Mouse (Mus musculus): ENCODE measurements at regions not wholly inside any gene's neighbourhood (a gene's known extent, or its start where the extent isn't known, plus 50 kb on each side); places are given as distances from the start of the nearest gene placed in this dataset.
"Not testable (repeated sequence)": the region's sequence is repeated elsewhere in the genome, so short reads cannot be mapped to it uniquely, and the experiment has no call there.

- ATAC-seq (replicated peaks), result no peak
- WGBS, result 91% methylated on average over 2 of the region's 2 CpGs
- Histone ChIP-seq H3K27ac (no peak overlapping the region), H3K9ac (no peak overlapping the region), H3K4me2 (no peak overlapping the region), H3K4me3 (no peak overlapping the region), H3K9me3 (no peaks in the 10 kb centered on the region), H3K4me1 (no peaks in the 10 kb centered on the region), H3K27me3 (replicated peaks) (no peaks in the 10 kb centered on the region), H3K36me3 (replicated peaks) (no peaks in the 10 kb centered on the region)
These were observed 212.8 kb downstream of the Diras2 start for GRCm38 (mm10) chr13:52318276-52318675.

DNA sequence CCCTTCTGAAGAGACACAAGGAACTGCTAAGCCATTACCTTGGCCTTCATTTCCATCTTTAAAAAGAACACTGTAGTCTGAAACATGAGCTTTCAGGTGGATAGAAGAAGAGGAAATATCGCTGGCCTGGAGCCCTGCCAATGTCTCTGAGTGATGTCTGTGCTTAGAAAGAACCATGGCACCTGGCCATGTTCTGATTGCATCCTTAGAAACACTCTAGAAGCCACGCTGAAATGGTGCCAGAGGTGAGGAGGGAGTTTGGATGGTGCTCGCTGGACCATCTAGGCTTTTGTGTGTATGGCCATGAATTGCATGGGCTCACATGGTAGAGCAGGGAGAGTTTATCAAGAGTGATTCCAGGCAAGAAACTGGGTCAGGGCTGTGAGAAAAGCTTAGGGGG is 207.4 kb downstream of the Diras2 start:
- Histone ChIP-seq H3K4me2 (no peak overlapping the region), H3K27me3 (replicated peaks) (no peaks in the 10 kb centered on the region), H3K36me3 (replicated peaks) (no peaks in the 10 kb centered on the region), H3K4me1 (no peaks in the 10 kb centered on the region), H3K9ac (no peak overlapping the region), H3K9me3 (no peaks in the 10 kb centered on the region), H3K4me3 (no peak overlapping the region), H3K27ac (no peak overlapping the region)
- no peak for ATAC-seq (replicated peaks)
- 79% methylated on average over 3 of the region's 3 CpGs for WGBS

- H3K36me3 ChIP-seq (replicated peaks); ATAC-seq (replicated peaks); H3K4me1 ChIP-seq; H3K4me2 ChIP-seq; H3K4me3 ChIP-seq; H3K9ac ChIP-seq; H3K27ac ChIP-seq; H3K27me3 ChIP-seq (replicated peaks); H3K9me3 ChIP-seq: not testable (repeated sequence)
- WGBS, result 86% methylated on average over 3 of the region's 3 CpGs
These were observed 206.7 kb downstream of the Diras2 start for GRCm38 (mm10) chr13:52324378-52324777.

- H3K4me3 ChIP-seq; H3K4me2 ChIP-seq; H3K4me1 ChIP-seq; H3K36me3 ChIP-seq (replicated peaks); H3K27me3 ChIP-seq (replicated peaks); ATAC-seq (replicated peaks); H3K9me3 ChIP-seq; H3K9ac ChIP-seq; H3K27ac ChIP-seq: not testable (repeated sequence)
- WGBS, result 86% methylated on average over 6 of the region's 6 CpGs
These were observed 205.4 kb downstream of the Diras2 start for GRCm38 (mm10) chr13:52325647-52326046.

GRCm38 (mm10) chr13:52327734-52328133 is 203.3 kb downstream of the Diras2 start:
- no peak overlapping the region for H3K4me2 ChIP-seq
- ATAC-seq (replicated peaks), result no peak
- no peaks in the 10 kb centered on the region for H3K4me1 ChIP-seq
- H3K36me3 ChIP-seq (replicated peaks), result no peaks in the 10 kb centered on the region
- no peaks in the 10 kb centered on the region for H3K9me3 ChIP-seq
- no peaks in the 10 kb centered on the region for H3K27me3 ChIP-seq (replicated peaks)
- no peak overlapping the region for H3K27ac ChIP-seq
- no peak overlapping the region for H3K9ac ChIP-seq
- WGBS, result 89% methylated on average over 9 of the region's 9 CpGs
- no peak overlapping the region for H3K4me3 ChIP-seq

GRCm38 (mm10) chr13:52328766-52329165 is 202.3 kb downstream of the Diras2 start:
- ATAC-seq (replicated peaks), result no peak
- H3K9me3 ChIP-seq, result no peaks in the 10 kb centered on the region
- no peaks in the 10 kb centered on the region for H3K4me1 ChIP-seq
- no peaks in the 10 kb centered on the region for H3K27me3 ChIP-seq (replicated peaks)
- H3K4me2 ChIP-seq, result no peak overlapping the region
- WGBS, result 58% methylated on average over 8 of the region's 8 CpGs
- no peaks in the 10 kb centered on the region for H3K36me3 ChIP-seq (replicated peaks)
- no peak overlapping the region for H3K4me3 ChIP-seq
- H3K9ac ChIP-seq, result no peak overlapping the region
- H3K27ac ChIP-seq, result no peak overlapping the region

GRCm38 (mm10) chr13:52331068-52331467 is 200.0 kb downstream of the Diras2 start:
- Histone ChIP-seq H3K36me3 (replicated peaks) (no peaks in the 10 kb centered on the region), H3K9ac (no peak overlapping the region), H3K27me3 (replicated peaks) (no peaks in the 10 kb centered on the region), H3K27ac (no peak overlapping the region), H3K9me3 (no peaks in the 10 kb centered on the region), H3K4me2 (no peak overlapping the region), H3K4me3 (no peak overlapping the region), H3K4me1 (no peaks in the 10 kb centered on the region)
- WGBS, result 87% methylated on average over 5 of the region's 5 CpGs
- ATAC-seq (replicated peaks), result no peak

DNA sequence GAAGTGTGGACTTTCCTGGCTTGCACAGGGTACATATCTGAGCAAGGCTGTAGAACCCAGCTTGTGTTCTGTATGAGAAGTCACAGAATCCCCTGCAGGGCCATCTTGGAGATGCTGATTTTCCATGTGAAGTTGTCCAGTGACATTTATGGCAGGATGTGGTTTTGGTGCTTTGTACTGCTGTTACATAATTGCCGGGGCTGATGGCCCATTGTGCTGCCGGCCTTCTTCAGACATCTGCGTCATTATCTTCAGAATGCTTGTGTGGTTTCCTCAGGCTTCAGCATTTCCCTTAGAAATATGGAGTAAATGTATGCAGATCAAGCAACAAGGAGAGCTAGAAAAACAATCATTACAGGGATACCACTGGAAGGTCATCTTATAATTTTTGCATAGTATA is 196.1 kb downstream of the Diras2 start:
- H3K27ac ChIP-seq, result no peak overlapping the region
- peaks cover 7% of the 10 kb centered on the region for H3K4me1 ChIP-seq
- no peak overlapping the region for H3K4me3 ChIP-seq
- H3K9me3 ChIP-seq, result no peaks in the 10 kb centered on the region
- 84% methylated on average over 3 of the region's 3 CpGs for WGBS
- H3K36me3 ChIP-seq (replicated peaks), result no peaks in the 10 kb centered on the region
- H3K27me3 ChIP-seq (replicated peaks), result no peaks in the 10 kb centered on the region
- no peak for ATAC-seq (replicated peaks)
- no peak overlapping the region for H3K4me2 ChIP-seq
- no peak overlapping the region for H3K9ac ChIP-seq

- H3K9ac ChIP-seq, result no peak overlapping the region
- H3K27me3 ChIP-seq (replicated peaks), result no peaks in the 10 kb centered on the region
- ATAC-seq (replicated peaks), result no peak
- no peaks in the 10 kb centered on the region for H3K9me3 ChIP-seq
- peaks cover 7% of the 10 kb centered on the region for H3K4me1 ChIP-seq
- no peak overlapping the region for H3K4me2 ChIP-seq
- no peak overlapping the region for H3K4me3 ChIP-seq
- no peaks in the 10 kb centered on the region for H3K36me3 ChIP-seq (replicated peaks)
- H3K27ac ChIP-seq, result no peak overlapping the region
- 72% methylated on average over 7 of the region's 7 CpGs for WGBS
These were observed 193.1 kb downstream of the Diras2 start for GRCm38 (mm10) chr13:52337936-52338335.

DNA sequence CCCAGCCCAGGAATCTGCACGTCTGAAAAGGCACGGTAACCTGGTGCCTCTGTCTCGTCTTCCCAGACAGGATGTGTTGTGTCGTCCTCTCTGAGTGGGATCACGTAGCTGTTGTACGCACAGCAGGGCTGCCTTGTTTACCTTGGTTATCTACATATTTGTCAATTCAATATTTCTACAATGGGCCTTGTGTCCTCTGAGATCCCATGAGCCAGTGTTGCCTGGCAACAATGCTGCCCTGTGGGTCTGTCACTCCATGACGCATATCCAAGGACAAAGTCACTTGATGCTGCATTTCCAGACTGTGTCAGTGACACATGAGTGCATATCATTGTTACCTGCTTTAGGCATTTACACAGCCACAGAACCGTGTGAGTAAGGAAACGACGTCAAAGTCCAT is 191.9 kb downstream of the Diras2 start:
- 37% methylated on average over 10 of the region's 10 CpGs for WGBS
- Histone ChIP-seq H3K27me3 (replicated peaks) (no peaks in the 10 kb centered on the region), H3K9ac (no peak overlapping the region), H3K36me3 (replicated peaks) (no peaks in the 10 kb centered on the region), H3K4me3 (no peak overlapping the region), H3K27ac (no peak overlapping the region), H3K9me3 (no peaks in the 10 kb centered on the region), H3K4me1 (peaks cover 7% of the 10 kb centered on the region), H3K4me2 (no peak overlapping the region)
- peak; percentile 70; the same call in 1 of the 2 replicates for ATAC-seq (replicated peaks)

- H3K4me3 ChIP-seq, result no peak overlapping the region
- no peaks in the 10 kb centered on the region for H3K27me3 ChIP-seq (replicated peaks)
- H3K27ac ChIP-seq, result no peak overlapping the region
- peaks cover 7% of the 10 kb centered on the region for H3K4me1 ChIP-seq
- no peaks in the 10 kb centered on the region for H3K9me3 ChIP-seq
- no peaks in the 10 kb centered on the region for H3K36me3 ChIP-seq (replicated peaks)
- H3K4me2 ChIP-seq, result no peak overlapping the region
- H3K9ac ChIP-seq, result no peak overlapping the region
- WGBS, result 78% methylated on average over 8 of the region's 8 CpGs
- ATAC-seq (replicated peaks), result no peak
These were observed 189.1 kb downstream of the Diras2 start for GRCm38 (mm10) chr13:52341981-52342380.

DNA sequence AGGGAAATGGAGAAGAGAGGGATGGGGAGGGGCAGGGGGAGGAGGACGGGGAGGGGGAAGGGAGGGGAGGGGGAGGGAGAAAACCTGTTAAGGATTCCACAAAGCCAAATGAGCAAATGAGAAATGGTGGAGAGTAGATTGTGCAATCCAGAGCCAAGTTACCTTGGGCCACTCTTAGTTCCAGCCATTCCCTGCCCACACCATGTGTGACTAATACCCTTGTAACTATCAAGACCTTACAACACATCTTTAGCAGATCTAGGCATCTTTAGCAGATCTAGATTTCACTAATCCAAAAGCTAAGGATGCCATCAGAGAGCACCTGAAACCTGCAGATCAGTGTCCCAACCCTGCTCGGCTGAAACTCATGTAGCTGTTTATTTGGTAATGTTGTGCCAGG is 186.7 kb downstream of the Diras2 start:
- no peak overlapping the region for H3K27ac ChIP-seq
- H3K9me3 ChIP-seq, result no peaks in the 10 kb centered on the region
- H3K36me3 ChIP-seq (replicated peaks), result no peaks in the 10 kb centered on the region
- H3K4me1 ChIP-seq, result no peaks in the 10 kb centered on the region
- no peak for ATAC-seq (replicated peaks)
- no peaks in the 10 kb centered on the region for H3K27me3 ChIP-seq (replicated peaks)
- 77% methylated on average over 2 of the region's 2 CpGs for WGBS
- no peak overlapping the region for H3K4me2 ChIP-seq
- H3K4me3 ChIP-seq, result no peak overlapping the region
- H3K9ac ChIP-seq, result no peak overlapping the region

DNA sequence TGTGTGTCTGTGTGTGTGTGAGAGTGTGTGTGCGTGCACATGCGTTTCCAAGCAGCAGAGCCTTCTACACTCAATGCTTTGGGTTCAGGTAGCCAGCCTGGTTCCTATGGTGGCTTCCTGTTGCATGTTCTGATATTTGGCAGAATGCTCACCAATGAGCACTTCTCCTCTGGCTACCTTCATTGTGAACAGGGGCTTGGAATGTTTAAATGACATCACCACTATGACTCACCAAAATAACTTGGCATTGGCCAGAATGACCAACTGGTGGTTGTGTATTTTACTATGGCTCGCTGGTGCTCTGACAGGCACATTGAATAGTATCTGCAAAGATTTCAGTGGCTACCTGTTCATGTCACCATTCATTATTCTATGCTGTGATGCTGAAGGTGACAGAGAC is 186.2 kb downstream of the Diras2 start:
- H3K27ac ChIP-seq, result no peak overlapping the region
- no peaks in the 10 kb centered on the region for H3K36me3 ChIP-seq (replicated peaks)
- no peak overlapping the region for H3K9ac ChIP-seq
- H3K4me1 ChIP-seq, result no peaks in the 10 kb centered on the region
- ATAC-seq (replicated peaks), result no peak
- 99% methylated on average over 3 of the region's 3 CpGs for WGBS
- H3K4me2 ChIP-seq, result no peak overlapping the region
- no peaks in the 10 kb centered on the region for H3K9me3 ChIP-seq
- H3K4me3 ChIP-seq, result no peak overlapping the region
- no peaks in the 10 kb centered on the region for H3K27me3 ChIP-seq (replicated peaks)

Data from midbrain, embryonic 15.5 days (tissue).